ENCODE assay signal across 10 mouse cellular contexts in the genomic region with DNA sequence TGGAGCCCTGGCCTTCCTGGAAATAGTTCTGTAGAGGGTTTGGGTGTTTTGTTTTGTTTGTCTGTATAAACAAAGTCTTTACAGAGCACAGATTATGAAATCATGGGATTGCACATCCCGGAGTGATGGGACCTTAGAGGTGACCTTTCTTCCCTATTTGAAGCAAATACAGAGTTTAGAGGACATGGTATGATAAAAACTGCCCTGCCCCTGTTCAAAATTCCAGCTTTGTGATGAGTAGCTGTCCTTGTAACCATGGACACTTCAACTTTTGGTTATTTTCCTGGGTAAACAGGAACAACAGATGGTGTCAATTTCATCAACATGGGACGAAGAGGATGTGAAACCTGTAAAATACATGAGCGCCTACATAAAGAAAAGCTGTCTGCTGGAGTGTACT. TPM values are rescaled to one million over a fixed set of nuclear protein-coding genes. Genes with fewer than 3 reads are reported as not detected.
A peak's percentile ranks its signal among the peaks of the same experiment; 100 is the strongest.
DNase-seq lines count a peak whose midpoint lies in the region; ATAC-seq and TF ChIP-seq lines count a peak whose summit lies in the region.
"Had no signal": no experiment of that assay in that cellular context is flagged by ENCODE, and none has a peak within 500 bp of the region (broad histone marks: within the 10 kb centered on the region; RNA-seq: fewer than 3 reads in every experiment).

No protein-coding gene starts in this region.

- peak overlapping the region; percentile 79; the same call in 1 of the 2 replicates for H3K4me2 ChIP-seq in neural tube, embryonic 12.5 days (replicated peaks)
- H3K4me2 ChIP-seq in liver, postnatal 0 days (ENCODE audit: low read depth, low read length) = peak overlapping the region; percentile 84
- peak overlapping the region; percentile 0; the same call in 1 of the 2 replicates for H3K4me2 ChIP-seq in stomach, postnatal 0 days (replicated peaks; ENCODE audit: low read depth)

- H3K27me3 ChIP-seq in heart, adult 2 months (ENCODE audit: control insufficient read depth, insufficient read depth, low read length) = no peaks in the 10 kb centered on the region
- H3K27me3 ChIP-seq in neural tube, embryonic 12.5 days (replicated peaks) = no peaks in the 10 kb centered on the region
- H3K27me3 ChIP-seq in liver, postnatal 0 days (ENCODE audit: insufficient read depth, low read length) = no peaks in the 10 kb centered on the region
- H3K27me3 ChIP-seq in stomach, postnatal 0 days (ENCODE audit: control insufficient read depth, insufficient read depth, low read length) = no peaks in the 10 kb centered on the region

- no peak overlapping the region; the same call in 1 of the 2 replicates for H3K27ac ChIP-seq in heart, adult 2 months
- no peak overlapping the region for H3K27ac ChIP-seq in neural tube, embryonic 12.5 days
- H3K27ac ChIP-seq in liver, postnatal 0 days (ENCODE audit: low read depth) = peak overlapping the region; percentile 100
- H3K27ac ChIP-seq in stomach, postnatal 0 days (replicated peaks) = no peak overlapping the region
- H3K27ac ChIP-seq in layer of hippocampus, adult 2 months = no peak overlapping the region
- H3K27ac ChIP-seq: left cerebral cortex, adult 2 months had no signal

- H3K79me2 ChIP-seq in heart, adult 2 months (replicated peaks; ENCODE audit: control insufficient read depth, insufficient read depth, low read length) = peaks cover 3% of the 10 kb centered on the region

- no peak overlapping the region for H3K9ac ChIP-seq in heart, adult 2 months (ENCODE audit: low read depth, low read length)
- H3K9ac ChIP-seq in neural tube, embryonic 12.5 days = no peak overlapping the region
- peak overlapping the region; percentile 100 for H3K9ac ChIP-seq in liver, postnatal 0 days (replicated peaks)
- no peak overlapping the region for H3K9ac ChIP-seq in stomach, postnatal 0 days (ENCODE audit: low read length)

- peaks cover 18% of the 10 kb centered on the region for H3K36me3 ChIP-seq in heart, adult 2 months (ENCODE audit: control insufficient read depth, insufficient read depth, low read length)
- H3K36me3 ChIP-seq in neural tube, embryonic 12.5 days = no peaks in the 10 kb centered on the region; the same call in 1 of the 2 replicates
- no peaks in the 10 kb centered on the region for H3K36me3 ChIP-seq in liver, postnatal 0 days (replicated peaks; ENCODE audit: insufficient read depth, low read length)
- H3K36me3 ChIP-seq in stomach, postnatal 0 days (ENCODE audit: control insufficient read depth, insufficient read depth, low read length) = no peaks in the 10 kb centered on the region

- DNase-seq in heart, adult 11 months = peak; percentile 80
- DNase-seq in heart, adult 2 months = no peak
- DNase-seq in neural tube, embryonic 10.5 days (ENCODE audit: extremely low spot score, low spot score) = no peak
- peak; percentile 46 for DNase-seq in liver, postnatal 0 days
- no peak for DNase-seq in stomach, postnatal 0 days (ENCODE audit: low spot score)
- no peak for DNase-seq in layer of hippocampus, adult 2 months (ENCODE audit: low spot score in 2 of 2)
- no peak for DNase-seq in right cerebral cortex, postnatal 36 days (ENCODE audit: low spot score in 2 of 2)
- DNase-seq: kidney, adult 9 months had no signal

- no peak for TF ChIP-seq CTCF in heart, adult 2 months (IDR thresholded peaks at IDR 0.05)
- no peak for TF ChIP-seq CTCF in liver, postnatal 0 days (IDR thresholded peaks at IDR 0.05; ENCODE audit: low read depth)
- no peak for TF ChIP-seq CTCF in stomach, postnatal 0 days (IDR thresholded peaks at IDR 0.05; ENCODE audit: low read depth)
- no peak for TF ChIP-seq CTCF in layer of hippocampus, adult 2 months (conservative IDR thresholded peaks at IDR 0.05)

- TF ChIP-seq EP300 in heart, adult 2 months (IDR thresholded peaks at IDR 0.05; ENCODE audit: insufficient read depth, low read depth, low read length) = no peak
- TF ChIP-seq EP300 in liver, postnatal 0 days (IDR thresholded peaks at IDR 0.05; ENCODE audit: low read depth) = peak; percentile 51; the same call in 1 of the 2 replicates
- no peak for TF ChIP-seq EP300 in stomach, postnatal 0 days (optimal IDR thresholded peaks at IDR 0.05)

- TF ChIP-seq POLR2A in heart, adult 2 months (IDR thresholded peaks at IDR 0.05; ENCODE audit: insufficient read depth, low read depth, low read length) = no peak

- peaks cover 9% of the 10 kb centered on the region for H3K4me1 ChIP-seq in heart, adult 2 months (ENCODE audit: control insufficient read depth, insufficient read depth, low read length)
- H3K4me1 ChIP-seq in neural tube, embryonic 12.5 days = peaks cover 31% of the 10 kb centered on the region
- peaks cover 30% of the 10 kb centered on the region for H3K4me1 ChIP-seq in liver, postnatal 0 days (ENCODE audit: insufficient read depth)
- H3K4me1 ChIP-seq in stomach, postnatal 0 days (replicated peaks; ENCODE audit: control insufficient read depth, insufficient read depth) = peaks cover 3% of the 10 kb centered on the region; the same call in 1 of the 2 replicates

- no peak overlapping the region for H3K4me3 ChIP-seq in heart, adult 2 months
- no peak overlapping the region for H3K4me3 ChIP-seq in neural tube, embryonic 12.5 days
- peak overlapping the region; percentile 98 for H3K4me3 ChIP-seq in liver, postnatal 0 days (ENCODE audit: low read depth, low read length)
- H3K4me3 ChIP-seq in stomach, postnatal 0 days (ENCODE audit: low read depth, low read length) = no peak overlapping the region
- H3K4me3 ChIP-seq in layer of hippocampus, adult 2 months = no peak overlapping the region; the same call in 1 of the 2 replicates

- 65% methylated on average over 3 of the region's 3 CpGs for WGBS in heart, adult 2 months
- WGBS in neural tube, embryonic 12.5 days = 88% methylated on average over 3 of the region's 3 CpGs
- 54% methylated on average over 3 of the region's 3 CpGs for WGBS in liver, postnatal 0 days (ENCODE audit: insufficient replicate concordance)
- 70% methylated on average over 3 of the region's 3 CpGs for WGBS in stomach, postnatal 0 days

- no peaks in the 10 kb centered on the region for H3K9me3 ChIP-seq in neural tube, embryonic 12.5 days
- H3K9me3 ChIP-seq in liver, postnatal 0 days (ENCODE audit: low read length) = no peaks in the 10 kb centered on the region
- H3K9me3 ChIP-seq in stomach, postnatal 0 days (ENCODE audit: control insufficient read depth, low read length) = no peaks in the 10 kb centered on the region

- ATAC-seq in neural tube, embryonic 12.5 days (ENCODE audit: low FRiP score, low read depth) = no peak
- ATAC-seq in liver, postnatal 0 days = no peak
- ATAC-seq in stomach, postnatal 0 days (ENCODE audit: low FRiP score, low TSS enrichment) = no peak

- intact Hi-C loops in heart, adult 2 months (cut with DNase I) = loop anchor here (2.0 kb wide), 2 partner anchors 57 to 137 kb away; no protein-coding TSS in a partner anchor

RNA-seq across cellular contexts. Expression of a gene that starts 1.9 kb away (rescaled TPM):
- 10 to 100 TPM; 68.0 to 76.3 TPM for total RNA-seq in heart, adult 2 months (2021)
- 34.4 and 48.3 TPM in 2 replicates for polyA plus RNA-seq in heart, adult 2 months (2012; rRNA removed)
- polyA plus RNA-seq in neural tube, embryonic 12.5 days (2016; fragmentation: Nextera tagmentation; extraction: Ambion mirVana) = 96.8 and 98.8 TPM in 2 replicates
- polyA plus RNA-seq in liver, postnatal 0 days (2015; fragmentation: Nextera tagmentation; extraction: Ambion mirVana) = 21.2 and 21.9 TPM in 2 replicates
- polyA plus RNA-seq in stomach, postnatal 0 days (2015; fragmentation: Nextera tagmentation; extraction: Ambion mirVana) = 35.0 and 35.8 TPM in 2 replicates
- 100 to 1,000 TPM; 165 to 176 TPM for total RNA-seq in layer of hippocampus, adult 2 months (2021)

RNA-seq across cellular contexts. Expression of a gene that starts 18.8 kb away (rescaled TPM):
- total RNA-seq in heart, adult 2 months (2021) = 10 to 100 TPM; 74.4 to 88.2 TPM
- 95.9 and 113 TPM in 2 replicates for polyA plus RNA-seq in heart, adult 2 months (2012; rRNA removed)
- 60.0 and 61.0 TPM in 2 replicates for polyA plus RNA-seq in neural tube, embryonic 12.5 days (2016; fragmentation: Nextera tagmentation; extraction: Ambion mirVana)
- 16.9 and 18.3 TPM in 2 replicates for polyA plus RNA-seq in liver, postnatal 0 days (2015; fragmentation: Nextera tagmentation; extraction: Ambion mirVana)
- 29.6 and 32.0 TPM in 2 replicates for polyA plus RNA-seq in stomach, postnatal 0 days (2015; fragmentation: Nextera tagmentation; extraction: Ambion mirVana)
- 10 to 100 TPM; 63.4 to 66.3 TPM for total RNA-seq in layer of hippocampus, adult 2 months (2021)

RNA-seq across cellular contexts. Expression of a gene that starts 58.2 kb away (rescaled TPM):
- 100 to 1,000 TPM; 418 to 463 TPM for total RNA-seq in heart, adult 2 months (2021)
- polyA plus RNA-seq in heart, adult 2 months (2012; rRNA removed) = 440 and 616 TPM in 2 replicates
- 922 and 973 TPM in 2 replicates for polyA plus RNA-seq in neural tube, embryonic 12.5 days (2016; fragmentation: Nextera tagmentation; extraction: Ambion mirVana)
- polyA plus RNA-seq in liver, postnatal 0 days (2015; fragmentation: Nextera tagmentation; extraction: Ambion mirVana) = 811 and 871 TPM in 2 replicates
- 1,460 and 1,506 TPM in 2 replicates for polyA plus RNA-seq in stomach, postnatal 0 days (2015; fragmentation: Nextera tagmentation; extraction: Ambion mirVana)
- 100 to 1,000 TPM; 418 to 466 TPM for total RNA-seq in layer of hippocampus, adult 2 months (2021)

Comparison
In these comparisons a context has a peak if more than half of its experiments do, and no peak if none do; other contexts are left out.
1. DNase-seq: peak in heart, adult 11 months (single experiment) and liver, postnatal 0 days (single experiment); none in heart, adult 2 months (0 of 2), neural tube, embryonic 10.5 days (single experiment), stomach, postnatal 0 days (single experiment), layer of hippocampus, adult 2 months (0 of 2) and right cerebral cortex, postnatal 36 days (0 of 2).
2. H3K4me2 ChIP-seq: peak in every context shown above with its lines; median percentile 84 in liver, postnatal 0 days; 79 in neural tube, embryonic 12.5 days; 0 in stomach, postnatal 0 days.